Mouse (Mus musculus) cerebellum, postnatal 14 days (tissue): ENCODE results near the gene Lama1.

Source experiments
- DNase-seq, 2 experiments: peaks; one replicate each; pipeline ENCODE4 v3.0.0; 2021; ENCODE audit warnings: mixed read lengths in 2 of 2

Gene Lama1

GRCm38 (mm10) chr17:67722055-67722454, 25.0 kb downstream of the Lama1 start:
- DNase-seq: no peak

GRCm38 (mm10) chr17:67722578-67722977, 25.5 kb downstream of the Lama1 start:
- no peak for DNase-seq

- peak in 1 of 2 experiments; percentile 13 for DNase-seq
Observed at GRCm38 (mm10) chr17:67723175-67724067, 26.4 kb downstream of the Lama1 start.

GRCm38 (mm10) chr17:67726601-67727000, 29.5 kb downstream of the Lama1 start:
- no peak for DNase-seq

- no peak for DNase-seq
Observed at GRCm38 (mm10) chr17:67728751-67729150, 31.7 kb downstream of the Lama1 start.

GRCm38 (mm10) chr17:67731096-67731495, 34.0 kb downstream of the Lama1 start:
- no peak for DNase-seq

- no peak for DNase-seq
Observed at GRCm38 (mm10) chr17:67731964-67732363, 34.9 kb downstream of the Lama1 start.

- no peak for DNase-seq
Observed at GRCm38 (mm10) chr17:67733516-67733915, 36.5 kb downstream of the Lama1 start.

- DNase-seq: no peak
Observed at GRCm38 (mm10) chr17:67735722-67736121, 38.7 kb downstream of the Lama1 start.

GRCm38 (mm10) chr17:67741229-67741628, 44.2 kb downstream of the Lama1 start:
- peak in 1 of 2 experiments; percentile 12 for DNase-seq

- DNase-seq: no peak
Observed at GRCm38 (mm10) chr17:67764167-67764871, 67.3 kb downstream of the Lama1 start.

GRCm38 (mm10) chr17:67773608-67774007, 76.5 kb downstream of the Lama1 start:
- DNase-seq: no peak

- peak; percentile 42 to 62 for DNase-seq
Observed at GRCm38 (mm10) chr17:67776764-67777163, 79.7 kb downstream of the Lama1 start.

- DNase-seq: peak; percentile 30 to 58
Observed at GRCm38 (mm10) chr17:67779812-67780211, 82.8 kb downstream of the Lama1 start.

GRCm38 (mm10) chr17:67791091-67791490, 94.0 kb downstream of the Lama1 start:
- DNase-seq: no peak

- DNase-seq: no peak
Observed at GRCm38 (mm10) chr17:67809171-67809570, 112.1 kb downstream of the Lama1 start.

- DNase-seq: no peak
Observed at GRCm38 (mm10) chr17:67813666-67814065, 116.6 kb downstream of the Lama1 start.

GRCm38 (mm10) chr17:67815720-67816119, 118.7 kb downstream of the Lama1 start:
- no peak for DNase-seq

- no peak for DNase-seq
Observed at GRCm38 (mm10) chr17:67816916-67817315, 119.9 kb downstream of the Lama1 start.

- DNase-seq: no peak
Observed at GRCm38 (mm10) chr17:67827431-67827830, 130.4 kb downstream of the Lama1 start.

- no peak for DNase-seq
Observed at GRCm38 (mm10) chr17:67836146-67836895, 139.3 kb downstream of the Lama1 start.

GRCm38 (mm10) chr17:67837351-67838090, 140.5 kb downstream of the Lama1 start:
- peak; percentile 86 for DNase-seq
